Mouse (Mus musculus) liver, postnatal 0 days (tissue): ENCODE measurements at regions not wholly inside any gene's neighbourhood (a gene's known extent, or its start where the extent isn't known, plus 50 kb on each side); places are given as distances from the start of the nearest gene placed in this dataset.

Experiments
- ATAC-seq: fragments of 200-750 bp; cut with Nextera tagmentation; 2 replicates; pipeline ENCODE4 v1.8.0; 2017; ENCODE audit warnings: mild to moderate bottlenecking, moderate library complexity
- DNase-seq: peaks from one replicate; pipeline ENCODE4 v3.0.0-alpha.2; 2016
- H3K27ac ChIP-seq: fragments of 300-500 bp; sonication (generic); 2 replicates; pipeline ENCODE4 v1.5.1; 2014; ENCODE audit warnings: antibody characterized with exemption, moderate library complexity, mild to moderate bottlenecking, low read depth
- H3K27me3 ChIP-seq: fragments of 300-500 bp; sonication (generic); 2 replicates; pipeline ENCODE4 v1.6.1; 2014; ENCODE audit warnings: low read length, control low read depth, mixed read lengths; ENCODE audit not compliant: insufficient read depth
- H3K36me3 ChIP-seq: fragments of 300-500 bp; sonication (generic); replicated peaks from 2 replicates; pipeline ENCODE4 v1.6.1; 2014; ENCODE audit warnings: mild to moderate bottlenecking, control low read depth, low read length, moderate library complexity, mixed read lengths; ENCODE audit not compliant: insufficient read depth
- H3K4me1 ChIP-seq: fragments of 300-500 bp; sonication (generic); 2 replicates; pipeline ENCODE4 v1.6.1; 2014; ENCODE audit warnings: antibody characterized with exemption, mild to moderate bottlenecking, control low read depth; ENCODE audit not compliant: insufficient read depth
- H3K4me2 ChIP-seq: fragments of 300-500 bp; sonication (generic); 2 replicates; pipeline ENCODE4 v1.6.1; 2014; ENCODE audit warnings: low read depth, mild to moderate bottlenecking, low read length, moderate library complexity, mixed read lengths
- H3K4me3 ChIP-seq: fragments of 300-500 bp; sonication (generic); 2 replicates; pipeline ENCODE4 v1.5.1; 2014; ENCODE audit warnings: low read depth, low read length
- H3K9ac ChIP-seq: fragments of 300-500 bp; sonication (generic); replicated peaks from 2 replicates; pipeline ENCODE4 v1.6.1; 2014; ENCODE audit warnings: mild to moderate bottlenecking, moderate library complexity
- H3K9me3 ChIP-seq: fragments of 300-500 bp; sonication (generic); 2 replicates; pipeline ENCODE4 v1.6.1; 2016; ENCODE audit warnings: mild to moderate bottlenecking, control low read depth, low read length, mixed read lengths
- CTCF ChIP-seq: sonication (generic); IDR thresholded peaks from 2 replicates; pipeline ENCODE4 v1.5.1; 2016; ENCODE audit warnings: antibody characterized with exemption, low read depth
- EP300 ChIP-seq: IDR thresholded peaks from 2 replicates; pipeline ENCODE4 v1.6.1; 2016; ENCODE audit warnings: antibody characterized with exemption, low read depth, mild to moderate bottlenecking
- WGBS: fragments of 180-500 bp; shearing (Covaris S2); extraction: QIAGEN DNeasy Blood & Tissue Kit; methylation state at CpG from one replicate; pipeline ENCODE4 v1.1.7; 2014; ENCODE audit not compliant: insufficient replicate concordance; 5-methylcytosine and 5-hydroxymethylcytosine counted together

DNA sequence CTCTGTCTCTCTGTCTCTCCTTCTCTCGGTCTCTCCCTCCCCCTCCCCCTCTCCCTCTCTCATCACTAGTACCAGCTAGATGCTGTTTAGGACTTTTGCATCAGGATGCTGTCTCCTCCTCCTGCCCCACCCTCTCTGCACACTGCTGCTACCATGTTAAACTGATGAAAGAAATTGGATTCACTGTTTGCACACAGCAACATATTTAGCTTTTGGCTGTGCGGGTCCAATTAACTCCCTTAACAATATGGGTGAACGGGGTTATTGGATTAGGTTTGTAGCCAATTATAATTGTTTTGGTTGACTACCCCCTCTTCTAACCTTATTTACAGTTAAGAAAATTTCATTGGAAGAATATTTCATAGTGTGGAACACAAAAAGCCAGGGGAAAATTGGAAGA lies 424.0 kb upstream of the Sorcs1 start:
- Histone ChIP-seq H3K27me3 (no peaks in the 10 kb centered on the region), H3K9ac (no peak overlapping the region), H3K36me3 (no peaks in the 10 kb centered on the region), H3K4me1 (no peaks in the 10 kb centered on the region), H3K4me2 (no peak overlapping the region), H3K4me3 (no peak overlapping the region), H3K9me3 (0 out of 2 replicates have a peak, but pooled peaks cover 2% of the 10 kb centered on the region), H3K27ac (no peak overlapping the region)
- no peak for ATAC-seq
- no peak for DNase-seq
- 77% methylated on average over 3 of the region's 3 CpGs for WGBS
- TF ChIP-seq CTCF (no peak), EP300 (no peak)

DNA sequence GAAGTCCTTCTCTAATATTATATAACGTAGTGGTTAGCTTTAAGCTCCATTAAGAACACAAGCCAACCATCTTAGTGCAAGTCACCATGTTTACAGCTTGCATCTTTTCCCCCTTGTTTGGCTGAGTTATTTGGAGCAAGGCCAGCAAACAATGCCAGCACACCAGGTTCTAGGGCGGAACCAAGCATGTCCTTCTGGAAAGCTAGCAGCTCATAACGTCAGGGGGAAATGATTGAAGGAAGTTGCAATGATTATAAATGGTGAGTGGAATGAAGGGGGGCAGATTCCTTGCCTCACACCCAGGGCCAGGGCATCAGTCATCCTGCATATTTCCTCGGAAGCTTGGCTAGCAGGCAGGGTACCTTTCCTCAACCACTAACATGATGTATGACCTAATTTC lies 396.3 kb upstream of the Sorcs1 start:
- Histone ChIP-seq H3K9me3 (no peaks in the 10 kb centered on the region), H3K4me1 (no peaks in the 10 kb centered on the region), H3K27me3 (no peaks in the 10 kb centered on the region), H3K27ac (no peak overlapping the region), H3K9ac (no peak overlapping the region), H3K36me3 (no peaks in the 10 kb centered on the region), H3K4me2 (no peak overlapping the region), H3K4me3 (no peak overlapping the region)
- DNase-seq (no peak), ATAC-seq (no peak)
- TF ChIP-seq EP300 (no peak), CTCF (no peak)
- WGBS: 67% methylated on average over 4 of the region's 4 CpGs

DNA sequence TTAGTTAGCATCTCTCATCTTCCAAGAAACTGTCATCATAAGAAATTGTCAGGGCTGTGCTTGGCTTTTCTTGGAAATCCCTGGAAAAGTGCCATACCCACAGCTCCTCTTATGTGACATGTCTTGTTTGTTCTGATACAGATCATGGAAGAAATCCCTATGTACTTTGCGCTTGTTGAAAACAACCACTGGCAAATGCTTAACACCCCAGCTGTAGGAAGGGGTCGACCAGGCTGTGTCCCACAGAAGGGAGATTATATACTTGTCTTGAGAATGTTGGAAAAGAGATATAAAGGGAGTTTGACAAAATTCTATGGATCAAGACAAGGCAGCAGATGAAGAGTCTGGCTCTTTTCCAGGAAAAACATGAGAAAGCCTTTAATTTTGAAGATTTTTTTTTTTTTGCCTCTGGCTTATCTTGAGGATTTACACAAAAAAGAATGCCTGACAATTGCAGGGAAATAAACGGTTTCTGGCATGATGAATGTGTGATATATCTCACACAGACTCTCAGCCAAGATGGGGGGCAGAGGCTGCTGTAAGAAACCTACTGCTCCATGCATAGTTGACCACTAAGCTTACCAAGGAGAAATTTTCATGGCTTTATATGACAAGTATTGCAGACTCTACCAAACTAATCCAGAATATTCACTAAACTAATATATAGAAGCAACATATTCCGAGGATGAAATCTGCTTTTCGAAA lies 381.7 kb upstream of the Sorcs1 start:
- Histone ChIP-seq H3K36me3 (no peaks in the 10 kb centered on the region), H3K9me3 (no peaks in the 10 kb centered on the region), H3K4me1 (no peaks in the 10 kb centered on the region), H3K9ac (no peak overlapping the region), H3K27ac (no peak overlapping the region), H3K27me3 (no peaks in the 10 kb centered on the region), H3K4me2 (no peak overlapping the region), H3K4me3 (no peak overlapping the region)
- no peak for DNase-seq
- 59% methylated on average over 5 of the region's 5 CpGs for WGBS
- no peak for TF ChIP-seq CTCF
- TF ChIP-seq EP300: no peak
- no peak for ATAC-seq

DNA sequence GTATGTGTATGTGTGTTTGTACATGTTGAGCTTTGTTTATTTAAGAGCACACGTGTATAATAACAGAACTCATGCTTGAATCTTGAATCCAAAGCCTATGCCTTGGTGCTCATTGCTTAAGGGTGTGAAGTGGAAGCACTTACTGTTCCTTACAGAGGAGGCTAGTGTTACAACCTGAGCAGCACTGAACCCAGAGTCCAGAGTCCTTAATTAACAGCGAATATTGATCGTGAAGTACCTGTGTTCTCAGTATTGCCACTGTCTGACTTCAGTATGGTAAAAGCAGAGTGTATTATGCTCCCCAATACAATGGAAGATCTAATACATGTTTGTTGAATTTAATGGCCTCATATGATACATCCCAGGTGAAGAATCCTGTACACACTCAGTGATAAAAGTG lies 365.1 kb upstream of the Sorcs1 start:
- no peaks in the 10 kb centered on the region for H3K4me1 ChIP-seq

DNA sequence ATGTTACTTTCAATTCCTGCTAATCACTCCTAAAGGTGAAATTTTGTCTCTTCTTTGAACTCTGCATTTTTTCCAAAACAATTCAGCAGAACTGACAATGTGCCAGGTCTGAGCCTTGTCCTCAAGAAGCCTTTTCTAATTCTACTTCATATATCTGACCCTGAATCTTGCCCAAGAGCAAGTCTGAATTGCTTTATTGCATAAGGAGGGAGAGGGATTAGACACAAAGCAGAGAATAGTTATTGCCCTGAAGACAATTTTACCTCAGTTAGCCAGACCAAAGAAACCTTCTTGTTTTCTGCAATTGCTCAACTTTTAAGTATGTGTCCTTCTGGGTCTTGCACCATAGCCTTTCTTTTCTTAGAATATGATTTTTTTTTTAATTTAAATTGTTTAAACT lies 316.0 kb upstream of the Sorcs1 start:
- DNase-seq (no peak), ATAC-seq (no peak)
- no peak overlapping the region for H3K9ac ChIP-seq
- H3K4me3 ChIP-seq: no peak overlapping the region
- no peaks in the 10 kb centered on the region for H3K4me1 ChIP-seq
- H3K36me3 ChIP-seq: no peaks in the 10 kb centered on the region
- no peak overlapping the region for H3K4me2 ChIP-seq
- H3K27me3 ChIP-seq: no peaks in the 10 kb centered on the region
- no peak overlapping the region for H3K27ac ChIP-seq
- no peaks in the 10 kb centered on the region for H3K9me3 ChIP-seq
- TF ChIP-seq EP300 (no peak), CTCF (no peak)

More for the DNA sequence above, 365.1 kb upstream of the Sorcs1 start:
- Histone ChIP-seq H3K9me3 (no peaks in the 10 kb centered on the region), H3K36me3 (no peaks in the 10 kb centered on the region), H3K27ac (no peak overlapping the region), H3K4me2 (no peak overlapping the region), H3K4me3 (no peak overlapping the region), H3K27me3 (no peaks in the 10 kb centered on the region), H3K9ac (no peak overlapping the region)
- TF ChIP-seq EP300: no peak
- TF ChIP-seq CTCF: no peak
- WGBS: 75% methylated on average over 3 of the region's 3 CpGs
- no peak for DNase-seq
- no peak for ATAC-seq

DNA sequence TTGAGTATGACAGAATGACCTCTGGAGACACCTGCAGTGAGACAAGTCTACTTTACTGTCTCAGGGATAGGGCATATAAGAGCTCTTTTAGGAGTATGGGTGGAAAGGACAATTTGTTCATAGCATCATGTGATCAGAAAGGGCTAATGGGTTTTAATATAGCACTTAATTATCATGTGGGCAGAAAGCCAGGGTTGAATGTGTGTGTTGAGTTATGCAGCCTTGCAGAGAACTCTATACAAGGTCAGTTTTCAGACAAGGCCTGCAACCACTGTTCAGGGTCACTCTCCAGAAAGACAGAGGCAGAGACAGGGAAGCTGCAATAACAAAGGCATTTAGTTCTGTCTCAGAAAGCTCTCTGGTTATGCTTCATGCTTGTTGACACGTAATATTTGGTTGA lies 292.6 kb upstream of the Sorcs1 start:
- WGBS: 52% methylated on average over 1 of the region's 1 CpGs
- H3K9ac ChIP-seq: no peak overlapping the region
- no peak overlapping the region for H3K4me2 ChIP-seq
- H3K36me3 ChIP-seq: no peaks in the 10 kb centered on the region
- H3K27me3 ChIP-seq: no peaks in the 10 kb centered on the region
- ATAC-seq: no peak
- no peak for DNase-seq
- no peaks in the 10 kb centered on the region for H3K9me3 ChIP-seq
- TF ChIP-seq EP300 (no peak), CTCF (no peak)
- no peaks in the 10 kb centered on the region for H3K4me1 ChIP-seq
- H3K27ac ChIP-seq: no peak overlapping the region
- H3K4me3 ChIP-seq: no peak overlapping the region

DNA sequence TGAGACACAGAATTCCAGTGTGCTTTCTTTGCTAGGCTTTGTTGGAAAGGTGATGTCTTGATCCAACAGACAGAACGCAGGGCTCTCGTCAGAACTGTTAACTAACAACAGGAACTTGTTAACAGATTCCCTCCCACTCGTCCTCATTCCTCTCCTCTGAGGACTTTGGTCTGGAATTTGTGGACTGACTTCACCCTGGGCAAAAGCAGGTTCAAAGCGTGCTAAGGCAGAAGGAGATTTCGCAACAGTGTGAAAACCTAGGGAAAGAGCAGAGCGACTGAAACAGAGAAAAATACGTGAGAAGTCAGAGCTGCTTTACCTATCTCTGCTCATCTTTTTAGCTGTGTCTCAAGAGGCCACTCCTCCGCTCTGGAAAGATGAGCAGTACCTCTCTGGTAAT lies 283.5 kb upstream of the Sorcs1 start:
- ATAC-seq (peak; percentile 76), DNase-seq (no peak)
- Histone ChIP-seq H3K27me3 (no peaks in the 10 kb centered on the region), H3K36me3 (no peaks in the 10 kb centered on the region), H3K27ac (no peak overlapping the region), H3K4me3 (no peak overlapping the region), H3K9me3 (no peaks in the 10 kb centered on the region), H3K9ac (no peak overlapping the region), H3K4me1 (no peaks in the 10 kb centered on the region), H3K4me2 (no peak overlapping the region)
- no peak for TF ChIP-seq CTCF
- TF ChIP-seq EP300: no peak; the same call in 1 of the 2 replicates
- WGBS: 29% methylated on average over 8 of the region's 8 CpGs
